Comparison of ENCODE assay signal across 6 mouse cellular contexts in the genomic region with DNA sequence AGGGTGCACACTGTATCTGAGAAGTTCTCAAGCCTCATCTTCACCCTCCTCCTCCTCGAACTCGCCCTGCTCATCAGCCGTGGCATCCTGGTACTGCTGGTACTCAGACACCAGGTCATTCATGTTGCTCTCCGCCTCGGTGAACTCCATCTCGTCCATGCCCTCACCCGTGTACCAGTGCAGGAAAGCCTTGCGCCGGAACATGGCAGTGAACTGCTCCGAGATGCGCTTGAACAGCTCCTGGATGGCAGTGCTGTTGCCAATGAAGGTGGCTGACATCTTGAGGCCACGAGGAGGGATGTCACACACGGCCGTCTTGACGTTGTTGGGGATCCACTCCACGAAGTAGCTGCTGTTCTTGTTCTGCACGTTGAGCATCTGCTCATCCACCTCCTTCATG. TPM values are rescaled to one million over a fixed set of nuclear protein-coding genes. Genes with fewer than 3 reads are reported as not detected.
A peak's percentile ranks its signal among the peaks of the same experiment; 100 is the strongest.
DNase-seq lines count a peak whose midpoint lies in the region; ATAC-seq and TF ChIP-seq lines count a peak whose summit lies in the region.
"Not testable (repeated sequence)": the region's sequence is repeated elsewhere in the genome, so short reads cannot be mapped to it uniquely, and the experiment has no call there.

No protein-coding gene starts in this region.

- TF ChIP-seq CTCF in layer of hippocampus, adult 2 months (conservative IDR thresholded peaks at IDR 0.05): not testable (repeated sequence)

- peak; percentile 91 for DNase-seq in heart, adult 11 months
- DNase-seq in hindbrain, embryonic 14.5 days (ENCODE audit: low spot score); layer of hippocampus, adult 2 months (ENCODE audit: low spot score in 2 of 2): not testable (repeated sequence)
- peak; percentile 32 for DNase-seq in testis, postnatal 10 days (ENCODE audit: low spot score)

- not testable (repeated sequence) for H3K9ac ChIP-seq in hindbrain, embryonic 14.5 days; hindbrain, embryonic 15.5 days

- peaks cover 30% of the 10 kb centered on the region for H3K4me1 ChIP-seq in hindbrain, embryonic 14.5 days (replicated peaks; ENCODE audit: control insufficient read depth, insufficient read depth, low read length)
- peaks cover 36% of the 10 kb centered on the region for H3K4me1 ChIP-seq in hindbrain, embryonic 15.5 days (replicated peaks)

- WGBS in hindbrain, embryonic 14.5 days: 89% methylated on average over 9 of the region's 17 CpGs
- WGBS in hindbrain, embryonic 15.5 days: 91% methylated on average over 11 of the region's 17 CpGs

- 0 out of 2 replicates have a peak overlapping the region, but pooled peaks have one; percentile 12 for H3K4me2 ChIP-seq in hindbrain, embryonic 14.5 days (replicated peaks)
- 0 out of 2 replicates have a peak overlapping the region, but pooled peaks have one; percentile 3 for H3K4me2 ChIP-seq in hindbrain, embryonic 15.5 days
- peak overlapping the region; percentile 25 for H3K4me2 ChIP-seq in myocyte (ENCODE audit: low read depth)

- not testable (repeated sequence) for H3K27ac ChIP-seq in hindbrain, embryonic 14.5 days; hindbrain, embryonic 15.5 days (replicated peaks); layer of hippocampus, adult 2 months

- not testable (repeated sequence) for H3K9me3 ChIP-seq in hindbrain, embryonic 14.5 days (ENCODE audit: control insufficient read depth, low read length); hindbrain, embryonic 15.5 days

- H3K36me3 ChIP-seq in hindbrain, embryonic 14.5 days (replicated peaks; ENCODE audit: control insufficient read depth, insufficient read depth): peaks cover 26% of the 10 kb centered on the region
- peaks cover 17% of the 10 kb centered on the region for H3K36me3 ChIP-seq in hindbrain, embryonic 15.5 days
- H3K36me3 ChIP-seq in myocyte (ENCODE audit: control insufficient read depth, insufficient read depth): peaks cover 12% of the 10 kb centered on the region

- not testable (repeated sequence) for H3ac ChIP-seq in myocyte (ENCODE audit: control insufficient read depth, insufficient read length)

- not testable (repeated sequence) for H3K27me3 ChIP-seq in hindbrain, embryonic 14.5 days (ENCODE audit: control insufficient read depth, insufficient read depth, low read length); hindbrain, embryonic 15.5 days; myocyte (ENCODE audit: control insufficient read depth, insufficient read depth, insufficient read length)

- TF ChIP-seq POLR2A in myocyte (IDR thresholded peaks at IDR 0.05; ENCODE audit: insufficient read length, low read depth): not testable (repeated sequence)

- peaks cover 21% of the 10 kb centered on the region for H3K79me2 ChIP-seq in myocyte (ENCODE audit: control insufficient read depth, insufficient read depth)

- not testable (repeated sequence) for ATAC-seq in hindbrain, embryonic 14.5 days (ENCODE audit: low FRiP score); hindbrain, embryonic 15.5 days (ENCODE audit: low FRiP score, low read depth)

- not testable (repeated sequence) for H3K4me3 ChIP-seq in hindbrain, embryonic 14.5 days (replicated peaks; ENCODE audit: low read length); hindbrain, embryonic 15.5 days; myocyte
- H3K4me3 ChIP-seq in layer of hippocampus, adult 2 months: peak overlapping the region; percentile 23; the same call in 1 of the 2 replicates

RNA-seq across cellular contexts. Expression of a gene that starts 3.4 kb away (rescaled TPM):
- 2,565 and 2,873 TPM in 2 replicates for polyA plus RNA-seq in hindbrain, embryonic 14.5 days (2014; fragmentation: Nextera tagmentation; extraction: Ambion mirVana)
- 3,041 and 3,094 TPM in 2 replicates for polyA plus RNA-seq in hindbrain, embryonic 15.5 days (2015; fragmentation: Nextera tagmentation; extraction: Ambion mirVana)
- 1,000 to 10,000 TPM in 1 of 2 experiments, 100 to 1,000 TPM in 1; 962 to 1,047 TPM for total RNA-seq in layer of hippocampus, adult 2 months (2021)
- polyA plus RNA-seq in myocyte (2012; fragmentation: generic; extraction: Trizol): 550 TPM

RNA-seq across cellular contexts. Expression of a gene that starts 37.0 kb away (rescaled TPM):
- 42.8 and 43.5 TPM in 2 replicates for polyA plus RNA-seq in hindbrain, embryonic 14.5 days (2014; fragmentation: Nextera tagmentation; extraction: Ambion mirVana)
- 36.6 and 41.4 TPM in 2 replicates for polyA plus RNA-seq in hindbrain, embryonic 15.5 days (2015; fragmentation: Nextera tagmentation; extraction: Ambion mirVana)
- 10 to 100 TPM; 50.8 to 51.9 TPM for total RNA-seq in layer of hippocampus, adult 2 months (2021)
- 27.7 TPM for polyA plus RNA-seq in myocyte (2012; fragmentation: generic; extraction: Trizol)

RNA-seq across cellular contexts. Expression of a gene that starts 55.8 kb away (rescaled TPM):
- polyA plus RNA-seq in hindbrain, embryonic 14.5 days (2014; fragmentation: Nextera tagmentation; extraction: Ambion mirVana): 682 and 716 TPM in 2 replicates
- polyA plus RNA-seq in hindbrain, embryonic 15.5 days (2015; fragmentation: Nextera tagmentation; extraction: Ambion mirVana): 939 and 1,019 TPM in 2 replicates
- total RNA-seq in layer of hippocampus, adult 2 months (2021): 100 to 1,000 TPM; 227 to 233 TPM
- polyA plus RNA-seq in myocyte (2012; fragmentation: generic; extraction: Trizol): 438 TPM
